Mouse (Mus musculus) myocyte (in vitro differentiated cells): Measurements from ENCODE around the gene Prrc2a.

Source experiments
- CEBPB ChIP-seq: IDR thresholded peaks from 2 replicates; pipeline ENCODE4 v1.6.1; 2011; ENCODE audit warnings: mild to moderate bottlenecking, moderate library complexity; ENCODE audit not compliant: poor library complexity, insufficient read depth, severe bottlenecking
- E2F4 ChIP-seq: IDR thresholded peaks from one replicate; pipeline ENCODE4 v1.6.1; 2011; ENCODE audit warnings: mild to moderate bottlenecking, control low read depth, moderate library complexity; ENCODE audit not compliant: insufficient read depth
- MYOG ChIP-seq, 3 experiments: IDR thresholded peaks; one replicate each; pipeline ENCODE4 v1.6.1; 2011; ENCODE audit warnings: control low read depth in 2 of 3, low read depth in 2 of 3, mild to moderate bottlenecking in 2 of 3; ENCODE audit not compliant: insufficient read length in 2 of 3, control insufficient read depth in 1 of 3, insufficient read depth in 1 of 3
- POLR2A ChIP-seq: IDR thresholded peaks from one replicate; pipeline ENCODE4 v1.6.1; 2011; ENCODE audit warnings: low read depth, mild to moderate bottlenecking, control low read depth, moderate library complexity; ENCODE audit not compliant: insufficient read length
- POLR2AphosphoS2 ChIP-seq: IDR thresholded peaks from one replicate; pipeline ENCODE4 v1.6.1; 2011; ENCODE audit warnings: low read depth, control low read depth; ENCODE audit not compliant: insufficient read length
- TCF12 ChIP-seq: IDR thresholded peaks from one replicate; pipeline ENCODE4 v1.6.1; 2011; ENCODE audit warnings: mild to moderate bottlenecking, control low read depth; ENCODE audit not compliant: poor library complexity, insufficient read depth, severe bottlenecking
- TCF3 ChIP-seq: IDR thresholded peaks from one replicate; pipeline ENCODE4 v1.6.1; 2011; ENCODE audit warnings: low read depth, control low read depth; ENCODE audit not compliant: insufficient read length
- USF1 ChIP-seq: IDR thresholded peaks from one replicate; pipeline ENCODE4 v1.6.1; 2011; ENCODE audit warnings: low read depth, mild to moderate bottlenecking, control low read depth, moderate library complexity

- TF ChIP-seq E2F4: no peak
- peak; percentile 40 for TF ChIP-seq POLR2AphosphoS2
- no peak for TF ChIP-seq POLR2A
- no peak for TF ChIP-seq TCF12
- TF ChIP-seq USF1: no peak
- TF ChIP-seq TCF3: no peak
- TF ChIP-seq MYOG (IDR thresholded peaks at IDR 0.05; ENCODE audit: control insufficient read depth in 1 of 3, insufficient read depth in 1 of 3, insufficient read length in 2 of 3, low read depth in 2 of 3): no peak
- no peak for TF ChIP-seq CEBPB
Measured at GRCm38 (mm10) chr17:35131038-35131437, 33.7 kb downstream of the Prrc2a start.
